Mouse (Mus musculus) gastrocnemius, adult 2 months (tissue): ENCODE data around the gene Hivep3. TPM values are rescaled to one million over a fixed set of nuclear protein-coding genes. Genes with fewer than 3 reads are reported as not detected.

ENCODE experiments used
- DNase-seq: peaks from one replicate; pipeline ENCODE4 v3.0.0; 2022
- H3K27ac ChIP-seq: fragments of 200-600 bp; 2 replicates; pipeline ENCODE4 v1.8.1; 2022; ENCODE audit warnings: mild to moderate bottlenecking
- H3K4me3 ChIP-seq: fragments of 200-600 bp; 2 replicates; pipeline ENCODE4 v1.8.1; 2022; ENCODE audit warnings: mild to moderate bottlenecking, moderate library complexity
- CTCF ChIP-seq: fragments of 200-600 bp; IDR thresholded peaks from 2 replicates; pipeline ENCODE4 v1.8.1; 2022; ENCODE audit warnings: antibody characterized with exemption, mild to moderate bottlenecking, moderate library complexity
- intact Hi-C: fragments of 180-260 bp; cut with DNase I; formaldehyde crosslinking; loops from one replicate; pipeline ENCODE4 v1.15.1; 2025
- total RNA-seq, 2 experiments: library from RNA; stranded (reverse); gene quantifications; 2 replicates each; pipeline ENCODE4 v1.2.3; 2021

The Hivep3 gene
- total RNA-seq, 2 experiments from 2014 or later: 1.7 to 3.5 TPM

DNA sequence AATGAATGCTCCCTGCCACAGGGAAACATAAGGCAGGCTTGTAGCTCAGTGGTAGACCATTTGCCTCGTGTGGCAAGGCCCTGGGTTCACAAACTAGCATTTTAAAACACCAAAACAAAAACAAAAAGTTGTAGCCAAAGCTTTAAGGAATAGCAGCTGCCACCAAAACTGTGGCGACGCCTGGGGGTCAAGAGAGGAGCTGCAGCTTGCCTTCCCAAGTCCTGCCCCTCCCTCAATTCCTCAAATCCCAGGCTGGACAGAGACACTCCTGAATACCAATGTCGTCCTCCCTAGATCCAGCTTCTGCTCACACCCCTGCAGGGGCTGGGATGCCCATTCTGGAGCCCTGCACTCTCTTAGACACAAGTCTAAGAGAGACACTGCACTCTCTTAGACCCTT, 453.4 kb downstream of the Hivep3 start:
- intact Hi-C loops: no loop called here
- Histone ChIP-seq H3K27ac (no peak overlapping the region), H3K4me3 (no peak overlapping the region)
- no peak for DNase-seq
- peak; percentile 52 for TF ChIP-seq CTCF

Other genes with a start within 250 kb of the Hivep3 start
- not detected for gene Rimkla, start 241.2 kb upstream of the Hivep3 start, total RNA-seq
- 10 to 100 TPM; 29.9 to 36.4 TPM for gene Foxj3, start 196.8 kb upstream of the Hivep3 start, total RNA-seq
- gene Frg2f1, start 194.3 kb upstream of the Hivep3 start, total RNA-seq: 1 to 10 TPM; 4.0 to 4.5 TPM
- not detected for gene Guca2a, start 96.1 kb upstream of the Hivep3 start, total RNA-seq
- not detected for gene Guca2b, start 74.8 kb upstream of the Hivep3 start, total RNA-seq